Mouse (Mus musculus) bone marrow, adult 2 months (tissue): Measurements from ENCODE around the gene Oxnad1. TPM values are rescaled to one million over a fixed set of nuclear protein-coding genes. Genes with fewer than 3 reads are reported as not detected.

Experiments
- H3K27ac ChIP-seq: fragments of 200-500 bp; 2 replicates; pipeline ENCODE4 v1.5.1; 2012; ENCODE audit warnings: low read depth, mild to moderate bottlenecking, control low read depth, inconsistent platforms, low read length; ENCODE audit not compliant: control insufficient read depth, poor library complexity, insufficient read depth
- H3K4me1 ChIP-seq: fragments of 200-500 bp; 2 replicates; pipeline ENCODE4 v1.6.1; 2011; ENCODE audit warnings: low read length; ENCODE audit not compliant: control insufficient read depth, insufficient read depth
- H3K4me3 ChIP-seq: fragments of 200-500 bp; replicated peaks from 2 replicates; pipeline ENCODE3; 2011; ENCODE audit warnings: mild to moderate bottlenecking, low read depth, low read length, control low read depth; ENCODE audit not compliant: control insufficient read depth
- CTCF ChIP-seq: fragments of 200-500 bp; IDR thresholded peaks from 2 replicates; pipeline ENCODE4 v1.5.1; 2011; ENCODE audit warnings: low read length, control low read depth; ENCODE audit not compliant: control insufficient read depth, insufficient read depth
- POLR2A ChIP-seq: fragments of 200-500 bp; IDR thresholded peaks from 2 replicates; pipeline ENCODE4 v1.6.1; 2011; ENCODE audit warnings: low read depth, mild to moderate bottlenecking, control low read depth, low read length, borderline replicate concordance; ENCODE audit not compliant: control insufficient read depth
- WGBS: fragments of 180-500 bp; shearing (Covaris S2); methylation state at CpG from one replicate; pipeline ENCODE4 v1.1.7; 2018; 5-methylcytosine and 5-hydroxymethylcytosine counted together
- polyA plus RNA-seq: library from polyadenylated mRNA; stranded (reverse); fragments of >200 nt; gene quantifications from 2 replicates; pipeline ENCODE4 v1.2.4, GENCODE M21; 2011; ENCODE audit warnings: low replicate concordance; ENCODE audit not compliant: missing spikeins, insufficient read depth, insufficient read length

Oxnad1 gene
- polyA plus RNA-seq = 6.5 and 10.5 TPM in 2 replicates

DNA sequence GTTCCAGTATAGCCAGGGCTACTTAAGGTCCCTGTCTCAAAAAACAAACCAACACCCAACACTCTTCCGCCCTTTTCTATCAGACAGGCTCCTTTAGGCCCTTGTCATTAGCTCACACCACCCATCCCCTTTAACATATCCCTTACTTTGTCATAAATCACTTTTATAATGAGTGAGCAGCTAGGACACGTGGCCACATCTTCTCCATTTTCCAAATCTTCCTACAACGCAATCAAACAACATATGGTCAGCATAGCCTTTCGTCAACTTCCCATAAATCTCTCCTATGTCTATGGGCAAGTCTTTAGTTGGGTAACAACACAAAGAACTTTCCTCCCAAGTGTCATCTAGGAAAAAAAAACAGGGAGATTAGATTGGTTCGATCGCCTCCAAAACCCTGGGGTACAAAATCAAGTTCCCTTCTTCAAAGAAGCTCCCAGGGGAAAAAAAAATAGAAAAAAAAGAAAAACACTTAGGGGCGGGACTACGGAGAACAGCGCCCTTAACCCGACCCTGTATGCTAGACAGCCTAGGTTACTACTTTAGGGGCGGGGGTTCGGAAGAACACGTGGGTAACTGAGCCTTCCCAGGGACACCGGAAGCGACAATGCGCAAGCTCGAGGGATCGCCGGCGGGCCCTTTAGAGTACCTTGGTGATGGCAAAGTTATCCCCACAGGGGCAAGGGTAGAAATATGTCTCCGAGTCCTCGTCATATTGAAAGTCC lies at the start of gene Oxnad1:
Gene Oxnad1, plus strand, starts transcription at position 614 of the 725 bp plus-strand sequence.
- H3K27ac ChIP-seq = peak within 1 kb of the TSS; percentile 84
- WGBS = 2% methylated on average over 22 of the region's 22 CpGs
- H3K4me3 ChIP-seq = peak within 1 kb of the TSS; percentile 95
- H3K4me1 ChIP-seq = no peaks in the 10 kb centered on the region
- TF ChIP-seq POLR2A (no peak), CTCF (no peak)

DNA sequence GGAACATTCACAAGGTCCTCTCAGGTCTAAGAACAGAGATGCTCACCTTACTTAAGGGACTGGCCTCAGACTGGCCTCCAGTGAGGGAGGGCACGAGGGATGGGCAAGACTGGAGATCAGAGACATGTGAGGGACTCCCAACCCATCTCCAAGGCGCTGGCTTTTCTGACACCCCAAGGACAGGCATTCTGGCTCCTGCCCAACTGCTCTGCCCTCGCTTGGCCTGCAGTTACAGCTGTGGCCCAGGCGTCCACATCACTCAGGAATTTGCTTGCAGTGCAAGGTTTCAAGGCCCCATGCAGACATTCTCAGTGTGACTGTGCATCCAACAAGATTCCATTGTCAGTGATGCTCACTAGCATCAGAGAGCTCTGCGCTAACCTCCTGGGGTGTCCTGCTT lies 48.7 kb upstream of the Oxnad1 start:
- H3K27ac ChIP-seq = no peak overlapping the region
- H3K4me1 ChIP-seq = no peaks in the 10 kb centered on the region
- whole genome bisulfite sequencing = 77% methylated on average over 5 of the region's 5 CpGs
- H3K4me3 ChIP-seq = no peak overlapping the region
- TF ChIP-seq CTCF = no peak
- TF ChIP-seq POLR2A = no peak

GRCm38 (mm10) chr14:32037661-32038252 lies 47.4 kb upstream of the Oxnad1 start:
- H3K27ac ChIP-seq = no peak overlapping the region
- no peaks in the 10 kb centered on the region for H3K4me1 ChIP-seq
- TF ChIP-seq CTCF (no peak), POLR2A (no peak)
- H3K4me3 ChIP-seq = no peak overlapping the region
- 74% methylated on average over 8 of the region's 8 CpGs for WGBS

DNA sequence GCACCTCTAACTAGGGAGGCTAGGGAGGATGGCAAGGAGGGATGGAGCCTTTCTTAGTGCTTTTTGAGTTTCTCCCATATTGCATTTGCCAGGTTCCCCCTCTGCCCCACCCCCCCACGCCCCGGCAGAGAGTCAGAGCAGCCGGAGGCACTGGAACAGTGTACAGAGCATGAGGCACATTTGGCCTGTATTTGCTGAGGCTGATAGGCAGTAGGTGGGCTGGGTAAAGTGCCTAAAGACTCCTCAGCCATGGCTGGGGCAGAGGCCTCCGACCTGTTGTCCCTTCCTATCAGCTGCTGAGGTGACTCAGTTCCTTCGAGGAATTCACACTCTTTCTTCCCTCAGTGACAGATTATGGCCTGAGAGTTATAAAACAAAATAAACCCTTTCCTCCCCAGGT lies 43.1 kb upstream of the Oxnad1 start:
- no peak overlapping the region for H3K4me3 ChIP-seq
- WGBS = 66% methylated on average over 5 of the region's 5 CpGs
- no peaks in the 10 kb centered on the region for H3K4me1 ChIP-seq

GRCm38 (mm10) chr14:32046357-32046756 lies 38.8 kb upstream of the Oxnad1 start:
- Histone ChIP-seq H3K4me3 (no peak overlapping the region), H3K4me1 (no peaks in the 10 kb centered on the region), H3K27ac (no peak overlapping the region)
- TF ChIP-seq CTCF (no peak), POLR2A (no peak)
- 88% methylated on average over 8 of the region's 8 CpGs for WGBS

More for the DNA sequence above, 43.1 kb upstream of the Oxnad1 start:
- no peak overlapping the region for H3K27ac ChIP-seq
- no peak for TF ChIP-seq POLR2A
- no peak for TF ChIP-seq CTCF

DNA sequence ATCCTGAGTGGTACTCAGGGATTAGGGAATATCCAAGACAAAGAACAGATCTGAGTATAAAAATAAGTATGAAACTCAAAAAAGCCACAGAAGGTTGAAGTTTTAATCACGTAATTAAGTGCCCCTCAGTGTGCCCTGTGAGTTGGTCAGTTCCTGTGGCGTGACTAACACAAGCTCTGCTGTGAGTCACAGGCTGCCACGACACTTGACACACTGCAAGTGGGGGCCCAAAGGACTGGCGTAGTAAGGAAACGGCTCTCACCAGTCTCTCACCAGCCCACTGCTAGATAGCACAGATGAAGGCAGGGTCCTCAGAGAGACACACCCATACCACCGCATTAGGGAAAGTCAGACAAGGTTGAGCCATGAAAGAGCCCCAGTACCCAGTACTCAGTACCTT lies 35.0 kb upstream of the Oxnad1 start:
- TF ChIP-seq CTCF (no peak), POLR2A (no peak)
- Histone ChIP-seq H3K4me1 (no peaks in the 10 kb centered on the region), H3K27ac (no peak overlapping the region), H3K4me3 (no peak overlapping the region)
- WGBS = 70% methylated on average over 6 of the region's 6 CpGs

DNA sequence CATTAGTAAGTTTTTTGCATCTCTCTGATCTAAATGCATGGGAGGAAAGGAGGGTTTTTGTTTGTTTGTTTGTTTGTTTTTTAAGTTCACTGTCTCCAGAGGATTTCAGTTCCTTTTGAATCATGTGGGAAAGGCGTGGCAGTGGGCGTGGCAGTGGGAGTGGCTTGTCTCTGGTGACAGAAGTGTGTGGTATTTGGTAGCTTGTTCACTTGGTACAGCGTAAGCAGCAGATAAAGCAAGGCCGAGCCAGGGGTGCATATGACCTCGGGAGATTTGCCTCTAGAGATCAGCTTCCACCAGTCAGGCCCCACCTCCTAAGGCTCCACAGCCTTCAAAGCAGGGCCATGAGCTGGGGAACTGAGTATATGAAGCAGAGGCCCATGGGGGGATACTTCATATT lies 31.3 kb upstream of the Oxnad1 start:
- H3K27ac ChIP-seq = no peak overlapping the region
- H3K4me1 ChIP-seq = no peaks in the 10 kb centered on the region
- TF ChIP-seq POLR2A = no peak
- TF ChIP-seq CTCF = no peak
- 74% methylated on average over 5 of the region's 5 CpGs for WGBS
- no peak overlapping the region for H3K4me3 ChIP-seq

- no peaks in the 10 kb centered on the region for H3K4me1 ChIP-seq
- 82% methylated on average over 10 of the region's 10 CpGs for WGBS
- H3K4me3 ChIP-seq = no peak overlapping the region
- TF ChIP-seq CTCF = no peak
- TF ChIP-seq POLR2A = no peak
- H3K27ac ChIP-seq = no peak overlapping the region
These were observed 30.4 kb upstream of the Oxnad1 start for GRCm38 (mm10) chr14:32054788-32055187.
